Mouse (Mus musculus) gastrocnemius, postnatal 25 days (tissue): Measurements from ENCODE around the gene Gm13691. TPM values are rescaled to one million over a fixed set of nuclear protein-coding genes. Genes with fewer than 3 reads are reported as not detected.
"Not testable (repeated sequence)": the region's sequence is repeated elsewhere in the genome, so short reads cannot be mapped to it uniquely, and the experiment has no call there.

Experiments
- DNase-seq: peaks from one replicate; pipeline ENCODE4 v3.0.0; 2022
- long read RNA-seq, 2 experiments: library from polyadenylated mRNA; stranded (forward); transcript quantifications; one replicate each; pipeline ENCODE4 v2.0.0; 2021
- total RNA-seq, 2 experiments: library from RNA; stranded (reverse); gene quantifications; 1 replicate in 1 of 2; 2 replicates in 1 of 2; pipeline ENCODE4 v1.2.3; 2021

The Gm13691 gene
- under 1 TPM; 0.64 to 0.70 TPM for total RNA-seq
- long read RNA-seq, experiment 1 = 0 reads
- long read RNA-seq, experiment 2 = 0 reads

DNA sequence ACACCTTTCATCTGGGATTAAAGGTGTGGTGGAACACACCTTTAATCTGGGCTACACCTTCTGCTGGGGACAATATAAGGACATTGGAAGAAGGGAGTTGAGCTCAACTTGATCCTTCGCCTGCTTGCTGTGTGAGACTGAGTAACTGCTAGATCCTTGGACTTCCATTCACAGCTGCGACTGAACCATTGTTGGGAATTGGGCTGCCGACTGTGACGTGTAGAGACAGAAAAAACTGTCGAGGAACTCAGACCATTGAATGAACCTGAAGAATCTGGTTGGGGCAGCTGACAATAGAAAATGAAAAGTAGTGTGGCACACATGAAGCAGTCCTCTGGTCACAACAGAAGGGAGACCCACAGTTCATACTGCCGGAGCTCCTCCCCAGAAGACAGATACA is at the start of gene Gm13691:
Gene Gm13691 (plus strand): TSS at position 301 of the 400 bp plus-strand sequence.
- not testable (repeated sequence) for DNase-seq

GRCm38 (mm10) chr2:83940931-83941361 is 49.4 kb upstream of the Gm13691 start, which contains the start of gene Zswim2:
Gene Zswim2 (minus strand): TSS chr2:83941228.
- DNase-seq = peak; percentile 13

- no peak for DNase-seq
These were observed 49.0 kb upstream of the Gm13691 start for GRCm38 (mm10) chr2:83941378-83941777.

DNA sequence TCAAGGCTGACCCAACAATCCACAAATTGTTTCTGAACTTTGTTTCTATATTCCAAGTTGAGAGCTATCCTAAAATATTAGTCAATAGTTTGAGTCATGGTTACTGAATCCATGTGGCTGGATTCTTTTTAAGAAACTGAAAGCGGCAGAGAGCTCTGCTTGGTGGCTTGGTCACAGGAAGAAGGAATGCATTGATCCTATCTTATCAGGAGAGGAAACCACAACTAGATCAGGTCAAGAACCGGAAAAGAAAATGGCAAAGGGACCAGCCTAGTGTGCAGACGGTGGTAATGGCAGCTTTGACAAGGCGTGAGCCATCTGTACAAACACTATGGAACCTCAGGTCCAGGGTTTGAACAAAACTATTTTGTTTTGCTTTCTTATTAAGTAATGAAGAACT is 48.6 kb upstream of the Gm13691 start:
- DNase-seq = no peak

DNA sequence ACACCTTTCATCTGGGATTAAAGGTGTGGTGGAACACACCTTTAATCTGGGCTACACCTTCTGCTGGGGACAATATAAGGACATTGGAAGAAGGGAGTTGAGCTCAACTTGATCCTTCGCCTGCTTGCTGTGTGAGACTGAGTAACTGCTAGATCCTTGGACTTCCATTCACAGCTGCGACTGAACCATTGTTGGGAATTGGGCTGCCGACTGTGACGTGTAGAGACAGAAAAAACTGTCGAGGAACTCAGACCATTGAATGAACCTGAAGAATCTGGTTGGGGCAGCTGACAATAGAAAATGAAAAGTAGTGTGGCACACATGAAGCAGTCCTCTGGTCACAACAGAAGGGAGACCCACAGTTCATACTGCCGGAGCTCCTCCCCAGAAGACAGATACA is 35.0 kb upstream of the Gm13691 start, which contains the start of gene Gm13698:
Gene Gm13698 (plus strand): TSS at position 301 of the 400 bp plus-strand sequence.
- DNase-seq = not testable (repeated sequence)

DNA sequence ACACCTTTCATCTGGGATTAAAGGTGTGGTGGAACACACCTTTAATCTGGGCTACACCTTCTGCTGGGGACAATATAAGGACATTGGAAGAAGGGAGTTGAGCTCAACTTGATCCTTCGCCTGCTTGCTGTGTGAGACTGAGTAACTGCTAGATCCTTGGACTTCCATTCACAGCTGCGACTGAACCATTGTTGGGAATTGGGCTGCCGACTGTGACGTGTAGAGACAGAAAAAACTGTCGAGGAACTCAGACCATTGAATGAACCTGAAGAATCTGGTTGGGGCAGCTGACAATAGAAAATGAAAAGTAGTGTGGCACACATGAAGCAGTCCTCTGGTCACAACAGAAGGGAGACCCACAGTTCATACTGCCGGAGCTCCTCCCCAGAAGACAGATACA is 29.1 kb upstream of the Gm13691 start, which contains the start of gene Gm13693:
Gene Gm13693 (plus strand): TSS at position 301 of the 400 bp plus-strand sequence.
- not testable (repeated sequence) for DNase-seq

DNA sequence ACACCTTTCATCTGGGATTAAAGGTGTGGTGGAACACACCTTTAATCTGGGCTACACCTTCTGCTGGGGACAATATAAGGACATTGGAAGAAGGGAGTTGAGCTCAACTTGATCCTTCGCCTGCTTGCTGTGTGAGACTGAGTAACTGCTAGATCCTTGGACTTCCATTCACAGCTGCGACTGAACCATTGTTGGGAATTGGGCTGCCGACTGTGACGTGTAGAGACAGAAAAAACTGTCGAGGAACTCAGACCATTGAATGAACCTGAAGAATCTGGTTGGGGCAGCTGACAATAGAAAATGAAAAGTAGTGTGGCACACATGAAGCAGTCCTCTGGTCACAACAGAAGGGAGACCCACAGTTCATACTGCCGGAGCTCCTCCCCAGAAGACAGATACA is 23.3 kb upstream of the Gm13691 start, which contains the start of gene Gm13695:
Gene Gm13695 (plus strand): TSS at position 301 of the 400 bp plus-strand sequence.
- DNase-seq = not testable (repeated sequence)

DNA sequence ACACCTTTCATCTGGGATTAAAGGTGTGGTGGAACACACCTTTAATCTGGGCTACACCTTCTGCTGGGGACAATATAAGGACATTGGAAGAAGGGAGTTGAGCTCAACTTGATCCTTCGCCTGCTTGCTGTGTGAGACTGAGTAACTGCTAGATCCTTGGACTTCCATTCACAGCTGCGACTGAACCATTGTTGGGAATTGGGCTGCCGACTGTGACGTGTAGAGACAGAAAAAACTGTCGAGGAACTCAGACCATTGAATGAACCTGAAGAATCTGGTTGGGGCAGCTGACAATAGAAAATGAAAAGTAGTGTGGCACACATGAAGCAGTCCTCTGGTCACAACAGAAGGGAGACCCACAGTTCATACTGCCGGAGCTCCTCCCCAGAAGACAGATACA is 17.5 kb upstream of the Gm13691 start, which contains the start of gene Gm13696:
Gene Gm13696 (plus strand): TSS at position 301 of the 400 bp plus-strand sequence.
- DNase-seq = not testable (repeated sequence)

- not testable (repeated sequence) for DNase-seq
These were observed 11.7 kb upstream of the Gm13691 start, which contains the start of gene Gm13694 for GRCm38 (mm10) chr2:83978633-83979032. Gene Gm13694 (plus strand): TSS chr2:83978933.

- not testable (repeated sequence) for DNase-seq
These were observed 5.9 kb upstream of the Gm13691 start, which contains the start of gene Gm13697 for GRCm38 (mm10) chr2:83984443-83984842. Gene Gm13697 (plus strand): TSS chr2:83984743.

GRCm38 (mm10) chr2:83993639-83994255 is 3.4 kb downstream of the Gm13691 start:
- DNase-seq = not testable (repeated sequence)

DNA sequence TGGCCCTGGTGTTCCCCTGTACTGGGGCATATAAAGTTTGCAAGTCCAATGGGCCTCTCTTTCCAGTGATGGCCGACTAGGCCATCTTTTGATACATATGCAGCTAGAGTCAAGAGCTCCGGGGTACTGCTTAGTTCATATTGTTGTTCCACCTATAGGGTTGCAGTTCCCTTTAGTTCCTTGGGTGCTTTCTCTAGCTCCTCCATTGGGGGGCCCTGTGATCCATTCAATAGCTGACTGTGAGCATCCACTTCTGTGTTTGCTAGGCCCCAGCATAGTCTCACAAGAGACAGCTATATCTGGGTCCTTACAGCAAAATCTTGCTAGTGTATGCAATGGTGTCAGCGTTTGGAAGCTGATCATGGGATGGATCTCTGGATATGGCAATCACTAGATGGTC is 4.2 kb downstream of the Gm13691 start:
- DNase-seq = not testable (repeated sequence)

DNA sequence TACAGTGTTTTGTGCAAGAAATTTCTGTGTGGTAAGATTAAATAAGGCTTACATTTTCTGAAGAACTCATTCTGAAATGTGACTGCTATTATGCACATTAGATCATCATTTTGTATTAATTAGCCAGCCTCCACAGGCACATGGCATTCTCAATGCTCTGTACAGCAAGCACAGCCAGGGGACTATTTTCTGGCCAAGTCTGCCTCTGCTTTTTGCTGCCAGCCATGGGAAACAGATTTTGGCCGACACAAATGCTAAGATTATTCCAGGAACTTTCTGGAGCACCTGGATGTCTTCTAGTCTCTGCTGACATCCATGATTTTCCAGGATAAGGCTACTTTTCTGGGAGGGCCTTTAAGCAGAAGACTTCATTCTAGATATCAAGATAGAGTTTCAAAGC is 18.6 kb downstream of the Gm13691 start:
- DNase-seq = no peak

- no peak for DNase-seq
These were observed 19.5 kb downstream of the Gm13691 start for GRCm38 (mm10) chr2:84009818-84010217.

GRCm38 (mm10) chr2:84014572-84014971 is 24.2 kb downstream of the Gm13691 start:
- no peak for DNase-seq

DNA sequence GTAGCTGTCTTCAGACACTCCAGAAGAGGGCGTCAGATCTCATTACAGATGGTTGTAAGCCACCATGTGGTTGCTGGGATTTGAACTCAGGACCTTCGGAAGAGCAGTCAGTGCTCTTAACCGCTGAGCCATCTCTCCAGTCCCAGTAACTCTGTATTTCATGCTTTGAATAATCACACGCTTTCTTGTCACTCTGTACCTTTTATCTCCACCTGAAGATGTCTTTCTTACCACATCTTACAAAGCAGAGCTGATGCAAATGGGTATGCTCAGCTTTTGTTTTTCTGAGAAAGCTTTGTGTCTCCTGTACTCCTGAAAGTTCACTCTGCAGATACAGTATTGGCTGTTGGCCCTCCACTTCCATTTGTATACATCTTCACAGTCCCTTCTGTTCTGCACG is 25.9 kb downstream of the Gm13691 start:
- DNase-seq = not testable (repeated sequence)

DNA sequence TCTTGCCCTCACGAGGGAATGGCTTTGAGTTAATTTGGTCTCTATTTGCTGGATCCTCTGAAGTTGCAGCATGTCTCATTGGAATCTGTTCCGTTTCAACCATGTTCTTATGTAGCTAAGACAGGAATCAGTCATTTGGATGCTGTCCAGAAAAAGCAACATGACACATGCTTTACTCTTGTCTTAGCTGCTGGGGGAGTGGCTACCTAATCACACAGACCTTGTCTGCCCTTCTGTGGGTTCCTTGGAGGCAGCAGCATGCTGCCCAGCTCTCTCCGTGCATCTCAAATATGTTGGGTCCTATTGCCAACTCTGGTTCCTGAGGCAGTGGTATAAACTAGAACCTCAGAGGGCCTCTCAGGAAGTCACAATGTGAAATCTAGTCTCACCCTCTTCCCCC is 28.0 kb downstream of the Gm13691 start:
- no peak for DNase-seq

GRCm38 (mm10) chr2:84019519-84020305 is 29.4 kb downstream of the Gm13691 start:
- no peak for DNase-seq

DNA sequence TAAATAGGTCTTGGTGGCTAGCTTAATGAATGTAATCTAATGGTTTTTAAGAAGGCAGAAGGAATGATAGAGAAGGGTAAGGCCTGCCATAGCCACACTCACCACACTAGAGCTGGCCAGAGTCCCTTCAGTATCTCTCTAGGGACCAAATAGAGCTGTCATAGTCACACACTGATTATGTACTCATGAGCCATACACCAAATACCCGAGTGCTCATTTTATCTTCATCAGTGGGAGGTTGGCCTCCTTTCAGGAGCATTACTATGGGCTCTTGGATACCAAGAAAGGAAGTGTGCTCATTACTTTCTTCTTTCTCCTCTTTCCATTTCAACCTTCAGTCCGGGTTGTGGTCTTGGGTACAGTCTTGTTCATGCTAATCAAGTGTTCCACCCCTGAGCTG is 31.6 kb downstream of the Gm13691 start:
- no peak for DNase-seq

- peak; percentile 64 for DNase-seq
These were observed 32.6 kb downstream of the Gm13691 start for GRCm38 (mm10) chr2:84022905-84023304.

- DNase-seq = no peak
These were observed 33.0 kb downstream of the Gm13691 start for GRCm38 (mm10) chr2:84023319-84023718.

GRCm38 (mm10) chr2:84025217-84025616 is 34.9 kb downstream of the Gm13691 start:
- DNase-seq = peak; percentile 67

GRCm38 (mm10) chr2:84032505-84032904 is 42.2 kb downstream of the Gm13691 start:
- no peak for DNase-seq
